Mouse (Mus musculus) ES-Bruce4 (cell line): ENCODE data around the gene Gm45837.

Experiments used
- CTCF ChIP-seq: IDR thresholded peaks from one replicate; pipeline ENCODE4 v1.8.1; 2011; ENCODE audit warnings: low read depth, low read length
- EP300 ChIP-seq: IDR thresholded peaks from 2 replicates; pipeline ENCODE4 v1.6.1; 2011; ENCODE audit warnings: low read depth, low read length; ENCODE audit not compliant: insufficient read depth
- POLR2A ChIP-seq: IDR thresholded peaks from one replicate; pipeline ENCODE4 v1.8.1; 2011; ENCODE audit warnings: low read length; ENCODE audit not compliant: insufficient read depth

DNA sequence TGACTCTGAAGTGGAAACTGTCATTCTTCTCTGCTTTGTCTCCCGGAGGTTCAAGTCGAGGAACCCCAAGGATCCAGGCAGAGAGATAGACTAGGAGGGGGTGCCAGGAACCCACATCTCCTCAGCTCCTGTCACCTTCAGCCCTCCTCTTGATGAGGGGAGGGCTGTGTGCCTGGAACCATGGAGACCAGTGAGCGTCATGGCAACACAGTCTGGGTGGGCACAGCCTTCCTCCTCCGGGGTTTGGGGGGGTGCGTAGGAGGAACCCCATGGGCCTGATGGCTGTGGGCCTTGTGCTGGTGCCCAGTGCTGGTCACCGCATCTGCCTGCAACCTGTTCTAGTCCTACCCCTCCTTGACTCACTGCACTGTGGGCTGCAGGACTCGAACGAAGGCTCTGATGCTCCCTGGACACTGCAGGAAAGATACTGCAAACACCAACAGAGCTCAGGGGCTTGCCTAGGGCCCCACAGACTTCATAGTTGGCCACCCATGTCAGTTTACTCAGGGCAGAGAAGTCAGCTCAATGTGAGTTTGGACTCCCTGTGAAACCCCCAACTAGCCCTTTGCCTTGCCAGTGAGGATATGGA, 4.9 kb downstream of the Gm45837 start:
- TF ChIP-seq EP300 (no peak), POLR2A (no peak), CTCF (no peak)
